Mouse (Mus musculus): ENCODE measurements around the gene Nkpd1. TPM values are rescaled to one million over a fixed set of nuclear protein-coding genes. Genes with fewer than 3 reads are reported as not detected.

Gene Nkpd1
- total and polyA plus RNA-seq, 3 experiments: 1.1 to 2.1 (median 1.9) TPM

GRCm38 (mm10) chr7:19508150-19508923, 9.3 kb upstream of the Nkpd1 start, which contains the start of the genes Bloc1s3 and Trappc6a (continued):
- 0 out of 2 replicates have a peak, but pooled peaks have one; percentile 20 for TF ChIP-seq MEF2A (IDR thresholded peaks at IDR 0.05; ENCODE audit: borderline replicate concordance, low read depth, low read length)
- no peak for TF ChIP-seq JUN (IDR thresholded peaks at IDR 0.05; ENCODE audit: insufficient read depth, low read depth, low read length)
- no peak for TF ChIP-seq MAFK (IDR thresholded peaks at IDR 0.05; ENCODE audit: insufficient replicate concordance, low read length)
- no peak for TF ChIP-seq ZKSCAN1 (IDR thresholded peaks at IDR 0.05; ENCODE audit: borderline replicate concordance, low read depth, low read length)
- TF ChIP-seq KAT2A (IDR thresholded peaks at IDR 0.05; ENCODE audit: insufficient replicate concordance, low read length): peak; percentile 74; the same call in 1 of the 2 replicates
- peak; percentile 69; the same call in 1 of the 2 replicates for TF ChIP-seq POLR2AphosphoS2 (IDR thresholded peaks at IDR 0.05; ENCODE audit: low read depth, low read length)
- TF ChIP-seq ETS1 (conservative IDR thresholded peaks at IDR 0.05; ENCODE audit: low read depth, low read length): no peak

GRCm38 (mm10) chr7:19508924-19509568, 8.6 kb upstream of the Nkpd1 start:
- no peak for TF ChIP-seq JUN (IDR thresholded peaks at IDR 0.05; ENCODE audit: insufficient read depth, low read depth, low read length)
- TF ChIP-seq ZC3H11A (IDR thresholded peaks at IDR 0.05; ENCODE audit: low read depth, low read length): no peak
- TF ChIP-seq MEF2A (IDR thresholded peaks at IDR 0.05; ENCODE audit: borderline replicate concordance, low read depth, low read length): 0 out of 2 replicates have a peak, but pooled peaks have one; percentile 7
- no peak for TF ChIP-seq TCF12 (IDR thresholded peaks at IDR 0.05; ENCODE audit: low read depth, low read length)
- no peak for TF ChIP-seq GABPA (IDR thresholded peaks at IDR 0.05; ENCODE audit: insufficient replicate concordance, low read depth, low read length)
- peaks cover 18 to 42% of the 10 kb centered on the region in 2 experiments for H3K4me1 ChIP-seq (ENCODE audit: control insufficient read depth in 1 of 2, insufficient read depth in 2 of 2)
- no peak for DNase-seq (ENCODE audit: extremely low read depth)
- in situ Hi-C loops (cut with MboI; ENCODE audit: low pct_ligation_motif_present, low pct_unique_long_range_greater_than_20kb, low sequenced_read_pairs): loop anchor here (5.0 to 10.0 kb wide), 3 partner anchors 33 to 366 kb away; partner anchors contain the start of genes Gemin7 and Zfp296
- peak overlapping the region; percentile 78 for H3K4me2 ChIP-seq (ENCODE audit: insufficient read depth, low read depth, poor library complexity, severe bottlenecking)
- peaks cover 14% of the 10 kb centered on the region for H3K79me2 ChIP-seq (replicated peaks; ENCODE audit: control insufficient read depth, extremely low read depth, insufficient read depth, poor library complexity, severe bottlenecking)
- peak overlapping the region; percentile 73 for H3K9ac ChIP-seq (ENCODE audit: insufficient read depth, low read depth)
- H3K27me3 ChIP-seq (replicated peaks): no peaks in the 10 kb centered on the region
- H3K36me3 ChIP-seq (replicated peaks in 1 of 2; ENCODE audit: control insufficient read depth in 1 of 2, insufficient read depth in 1 of 2, low read length in 1 of 2): peaks cover 0 to 22% of the 10 kb centered on the region in 2 experiments
- peaks cover 2% of the 10 kb centered on the region for H3K9me3 ChIP-seq (replicated peaks; ENCODE audit: low read length)
- H3K27ac ChIP-seq (ENCODE audit: insufficient read depth, low read depth): no peak overlapping the region
- dilution Hi-C loops (cut with MboI; ENCODE audit: extremely low pct_ligation_motif_present, extremely low pct_unique_long_range_greater_than_20kb, low sequenced_read_pairs): no loop called here
- H3K4me3 ChIP-seq (replicated peaks in 1 of 3; ENCODE audit: low read depth in 2 of 3, low read length in 2 of 3, poor library complexity in 1 of 3): peak overlapping the region; percentile 90 to 98 (median 91)

GRCm38 (mm10) chr7:19509786-19510185, 7.9 kb upstream of the Nkpd1 start:
- Histone ChIP-seq H3K27me3 (replicated peaks) (no peaks in the 10 kb centered on the region), H3K79me2 (replicated peaks; ENCODE audit: control insufficient read depth, extremely low read depth, insufficient read depth, poor library complexity, severe bottlenecking) (peaks cover 14% of the 10 kb centered on the region), H3K27ac (ENCODE audit: insufficient read depth, low read depth) (no peak overlapping the region), H3K4me3 (replicated peaks in 1 of 3; ENCODE audit: low read depth in 2 of 3, low read length in 2 of 3, poor library complexity in 1 of 3) (peak overlapping the region in 2 of 3 experiments; percentile 23 to 90), H3K9me3 (replicated peaks; ENCODE audit: low read length) (peaks cover 2% of the 10 kb centered on the region), H3K4me1 (ENCODE audit: control insufficient read depth in 1 of 2, insufficient read depth in 2 of 2) (peaks cover 20 to 50% of the 10 kb centered on the region in 2 experiments), H3K4me2 (ENCODE audit: insufficient read depth, low read depth, poor library complexity, severe bottlenecking) (peak overlapping the region; percentile 78), H3K9ac (ENCODE audit: insufficient read depth, low read depth) (peak overlapping the region; percentile 73; the same call in 1 of the 2 replicates), H3K36me3 (replicated peaks in 1 of 2; ENCODE audit: control insufficient read depth in 1 of 2, insufficient read depth in 1 of 2, low read length in 1 of 2) (peaks cover 0 to 28% of the 10 kb centered on the region in 2 experiments)
- peak in 1 of 2 experiments; percentile 22; a peak in 1 of 4 replicates for TF ChIP-seq CTCF (conservative IDR thresholded peaks at IDR 0.05 in 1 of 2, IDR thresholded peaks at IDR 0.05 in 1 of 2; ENCODE audit: low read depth in 2 of 2, low read length in 2 of 2)
- TF ChIP-seq UBTF (IDR thresholded peaks at IDR 0.05; ENCODE audit: low read depth, low read length): no peak
- no peak for TF ChIP-seq GABPA (IDR thresholded peaks at IDR 0.05; ENCODE audit: insufficient replicate concordance, low read depth, low read length)
- no peak for TF ChIP-seq SMC3 (IDR thresholded peaks at IDR 0.05; ENCODE audit: low read depth, low read length)
- TF ChIP-seq BHLHE40 (IDR thresholded peaks at IDR 0.05; ENCODE audit: low read depth, low read length): no peak
- TF ChIP-seq E2F4 (IDR thresholded peaks at IDR 0.05; ENCODE audit: insufficient replicate concordance, low read depth, low read length): no peak
- no peak for TF ChIP-seq ZC3H11A (IDR thresholded peaks at IDR 0.05; ENCODE audit: low read depth, low read length)
- dilution Hi-C loops (cut with MboI; ENCODE audit: extremely low pct_ligation_motif_present, extremely low pct_unique_long_range_greater_than_20kb, low sequenced_read_pairs) (no loop called here), in situ Hi-C loops (cut with MboI; ENCODE audit: low pct_ligation_motif_present, low pct_unique_long_range_greater_than_20kb, low sequenced_read_pairs) (loop anchor here (5.0 to 10.0 kb wide), 3 partner anchors 33 to 365 kb away; partner anchors contain the start of genes Gemin7 and Zfp296)
- DNase-seq (ENCODE audit: extremely low read depth): peak; percentile 26

Data from CH12.LX (cell line).